Mouse (Mus musculus): ENCODE measurements around the gene Frzb.
"Not testable (repeated sequence)": the region's sequence is repeated elsewhere in the genome, so short reads cannot be mapped to it uniquely, and the experiment has no call there.

Frzb gene

DNA sequence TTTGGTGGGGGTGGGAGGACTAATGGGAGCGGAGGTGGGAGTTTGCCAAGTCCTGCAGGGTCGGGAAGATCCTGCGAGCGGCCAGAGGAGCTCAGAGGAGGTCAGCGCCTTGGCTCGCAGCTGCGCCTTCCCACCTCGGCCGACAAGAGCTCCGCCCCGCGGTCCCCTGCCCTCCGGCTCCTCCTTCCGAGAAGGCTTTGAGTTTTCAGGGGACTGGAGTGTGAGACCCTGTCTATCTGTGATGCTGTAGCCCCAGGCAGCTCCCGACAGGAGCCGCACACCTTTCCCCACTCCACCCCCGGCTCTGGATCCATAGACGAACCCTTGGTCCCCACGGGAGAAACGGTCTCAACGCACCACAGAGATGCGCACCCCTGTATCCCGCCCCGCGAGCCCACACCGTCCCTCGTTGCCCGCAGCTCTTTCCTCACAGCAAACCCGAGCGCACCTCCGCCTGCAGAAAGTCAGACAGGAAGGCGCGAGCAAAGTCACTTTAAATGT is at the start of gene Frzb:
Frzb (minus strand) TSS at position 335 of the 501 bp plus-strand sequence.
- DNase-seq (ENCODE audit: low spot score in 2 of 2): no peak

GRCm38 (mm10) chr2:80495304-80495703 is 47.9 kb upstream of the Frzb start:
- not testable (repeated sequence) for DNase-seq (ENCODE audit: low spot score in 2 of 2)

- DNase-seq (ENCODE audit: low spot score in 2 of 2): no peak
Observed at GRCm38 (mm10) chr2:80486851-80487250, 39.4 kb upstream of the Frzb start.

- no peak for DNase-seq (ENCODE audit: low spot score in 2 of 2)
Observed at GRCm38 (mm10) chr2:80484951-80485350, 37.5 kb upstream of the Frzb start.

DNA sequence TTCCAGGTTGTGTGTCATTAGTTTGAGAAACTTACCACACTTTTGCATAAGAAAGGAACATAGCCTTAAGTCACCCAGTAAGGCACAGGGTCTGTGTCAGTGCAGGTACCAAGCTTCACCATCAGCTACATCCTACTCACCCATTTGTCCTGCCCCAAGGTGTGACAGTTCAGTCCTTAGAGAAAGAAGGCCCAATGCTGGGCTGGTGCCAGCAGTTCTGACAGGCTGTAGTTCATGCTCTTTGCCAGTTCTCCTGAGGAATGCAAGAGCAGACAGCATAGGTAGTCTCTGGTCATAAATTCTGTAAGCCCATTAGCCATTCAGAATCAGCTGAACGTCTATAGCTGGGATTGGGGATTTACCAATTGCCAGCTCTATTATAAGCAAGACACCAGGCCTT is 28.4 kb upstream of the Frzb start:
- no peak for DNase-seq (ENCODE audit: low spot score in 2 of 2)

DNA sequence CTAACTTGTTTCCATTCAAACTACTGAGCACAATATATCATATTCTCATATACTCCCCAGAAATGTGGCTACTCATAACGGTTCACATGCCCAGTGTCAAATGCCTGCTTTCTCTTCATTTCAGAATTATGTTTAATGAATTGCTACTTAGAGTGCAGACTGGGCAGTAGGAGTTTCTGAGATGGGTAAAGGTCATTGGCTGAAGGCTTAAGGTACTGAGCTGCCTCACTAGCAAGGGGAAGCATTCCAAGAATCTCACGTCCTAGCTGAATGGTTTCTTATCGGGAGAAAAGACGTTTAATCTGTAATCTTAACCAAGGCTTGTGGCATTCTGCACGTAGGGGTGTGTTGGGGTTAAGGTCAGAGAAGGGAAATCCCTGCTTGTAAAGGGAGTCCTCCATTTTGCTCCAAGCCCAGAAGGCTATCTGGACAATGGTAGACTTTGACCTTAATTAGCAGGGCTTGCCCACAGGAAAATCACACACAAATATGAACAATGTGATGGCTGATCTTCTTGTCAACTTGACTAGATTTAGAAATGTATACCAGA is 26.9 kb upstream of the Frzb start:
- DNase-seq (ENCODE audit: low spot score in 2 of 2): no peak

GRCm38 (mm10) chr2:80465991-80466821 is 18.8 kb upstream of the Frzb start:
- no peak for DNase-seq (ENCODE audit: low spot score in 2 of 2)

DNA sequence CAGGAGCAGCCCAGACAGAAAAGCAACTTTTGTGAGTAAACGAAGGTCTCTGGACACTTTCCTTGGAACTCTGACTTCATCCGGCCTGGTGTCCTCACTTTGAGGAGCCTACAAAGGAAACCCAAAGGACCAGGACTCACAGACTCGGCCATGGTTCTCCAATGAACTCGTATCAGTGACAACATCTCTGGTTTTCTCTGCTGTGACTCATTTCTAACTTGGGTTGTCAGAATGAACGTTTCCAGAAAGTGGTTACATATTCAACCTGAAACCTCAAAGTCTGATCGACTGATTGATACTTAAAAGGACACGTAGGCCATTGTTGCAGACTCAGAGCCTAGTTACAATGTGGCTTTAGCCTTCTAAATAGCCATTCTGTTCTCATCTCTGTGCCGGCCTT is 14.4 kb upstream of the Frzb start:
- DNase-seq (ENCODE audit: low spot score in 2 of 2): no peak

- no peak for DNase-seq (ENCODE audit: low spot score in 2 of 2)
Observed at GRCm38 (mm10) chr2:80448231-80448630, 806 bp upstream of the Frzb start.

- no peak for DNase-seq (ENCODE audit: low spot score in 2 of 2)
Observed at GRCm38 (mm10) chr2:80446308-80447151, 895 bp downstream of the Frzb start.

DNA sequence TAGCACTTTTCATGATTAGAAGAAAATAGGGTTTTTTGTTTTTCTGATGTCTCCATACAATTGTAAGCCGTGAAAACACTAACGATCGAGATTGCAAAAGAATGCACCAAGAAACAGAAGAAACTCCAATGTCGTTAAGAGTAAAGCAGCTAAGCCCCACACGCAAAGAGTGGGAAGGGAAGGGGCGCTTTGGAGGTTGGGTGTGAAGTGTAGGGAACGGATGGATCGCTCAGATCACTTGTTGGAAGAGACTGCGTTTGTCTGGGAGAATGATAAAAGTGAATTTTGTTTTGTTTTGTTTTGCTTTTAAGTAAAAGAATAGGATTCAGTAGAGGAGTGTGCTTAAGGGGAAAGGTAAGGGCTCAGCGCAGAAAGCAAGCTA is 1.5 kb downstream of the Frzb start:
- no peak for DNase-seq (ENCODE audit: low spot score in 2 of 2)

GRCm38 (mm10) chr2:80445491-80445890 is 1.9 kb downstream of the Frzb start:
- no peak for DNase-seq (ENCODE audit: low spot score in 2 of 2)

DNA sequence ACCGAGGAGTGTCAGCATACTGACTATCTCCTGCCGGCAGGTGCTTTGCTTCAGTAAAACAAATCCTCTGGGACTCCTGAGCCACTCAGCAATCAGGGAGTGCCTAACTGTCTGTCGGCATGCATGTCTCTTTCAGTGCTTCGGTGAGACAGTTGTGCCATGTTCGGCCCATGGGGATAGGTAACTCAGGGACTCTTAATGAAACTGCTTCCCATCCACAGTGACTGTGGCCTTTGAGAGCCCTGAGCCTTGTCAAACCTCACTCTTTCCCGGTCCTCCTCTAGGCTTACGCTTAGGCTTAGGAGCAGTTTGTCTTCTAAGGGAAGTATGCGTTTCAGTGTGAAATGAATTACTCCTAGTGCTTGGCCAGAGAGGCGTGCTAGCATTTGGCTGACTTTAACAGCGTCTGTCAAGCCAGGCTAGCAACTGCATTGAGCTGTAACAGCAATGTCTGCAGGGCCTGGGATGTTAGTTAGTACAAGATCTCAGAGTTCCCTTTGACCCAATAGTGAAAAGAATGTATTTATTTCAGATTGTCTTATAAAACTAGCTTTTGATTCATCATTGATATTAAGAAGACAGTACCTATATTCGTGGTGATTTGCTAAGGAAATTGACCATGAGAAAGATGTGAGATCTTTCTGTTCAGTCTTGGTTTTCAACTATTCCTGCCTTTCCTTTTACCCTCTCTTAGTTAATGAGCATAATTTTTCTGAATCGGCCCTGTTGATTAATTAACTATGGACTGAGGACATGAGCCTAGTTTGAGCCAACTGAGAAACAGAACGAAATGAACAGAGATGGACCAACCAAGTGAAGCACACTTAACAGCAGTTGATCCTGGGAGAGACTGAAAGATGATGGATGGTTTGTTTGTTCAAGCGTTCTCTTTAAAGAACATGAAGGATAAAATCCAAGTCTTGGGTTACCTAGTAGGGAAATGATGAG is 2.7 kb downstream of the Frzb start:
- no peak for DNase-seq (ENCODE audit: low spot score in 2 of 2)

- no peak for DNase-seq (ENCODE audit: low spot score in 2 of 2)
Observed at GRCm38 (mm10) chr2:80443962-80444361, 3.5 kb downstream of the Frzb start.

DNA sequence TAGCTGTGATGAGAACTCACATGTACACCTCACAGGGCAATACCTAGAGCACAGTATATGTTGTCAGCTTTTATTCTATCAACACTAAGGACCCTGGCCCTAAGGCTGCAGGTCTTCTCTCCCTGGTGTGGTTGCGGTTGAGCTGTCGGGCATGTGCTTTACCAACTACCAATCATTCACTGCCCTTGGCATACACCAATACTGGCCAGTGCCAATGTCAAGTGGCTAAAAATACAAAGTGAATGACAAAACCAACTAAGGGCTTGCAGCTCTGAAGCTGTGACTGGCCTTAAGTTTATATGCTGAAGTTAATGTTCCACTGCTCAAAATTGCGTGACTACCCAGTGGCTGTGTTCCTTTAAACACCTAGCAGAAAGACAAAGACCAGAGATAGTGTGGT is 6.0 kb downstream of the Frzb start:
- DNase-seq (ENCODE audit: low spot score in 2 of 2): no peak

DNA sequence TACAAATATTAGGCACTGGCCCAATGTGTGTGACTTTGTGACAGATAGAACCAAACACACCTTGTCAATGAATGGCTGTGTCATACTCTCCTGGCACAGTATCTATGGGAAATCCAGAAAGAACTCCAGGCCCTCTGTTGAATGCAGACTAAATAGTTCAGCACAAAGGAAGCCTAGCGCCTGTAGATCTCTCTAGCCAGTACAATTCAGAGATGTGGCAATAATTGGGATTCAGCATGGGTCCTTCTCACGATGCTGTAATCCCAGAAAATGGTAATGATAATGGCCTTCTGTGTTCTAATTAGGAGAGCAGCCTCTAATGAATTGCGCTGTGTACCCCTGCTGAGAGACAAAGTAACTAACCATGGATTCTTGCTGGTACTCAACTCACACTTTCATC is 8.6 kb downstream of the Frzb start:
- no peak for DNase-seq (ENCODE audit: low spot score in 2 of 2)

DNA sequence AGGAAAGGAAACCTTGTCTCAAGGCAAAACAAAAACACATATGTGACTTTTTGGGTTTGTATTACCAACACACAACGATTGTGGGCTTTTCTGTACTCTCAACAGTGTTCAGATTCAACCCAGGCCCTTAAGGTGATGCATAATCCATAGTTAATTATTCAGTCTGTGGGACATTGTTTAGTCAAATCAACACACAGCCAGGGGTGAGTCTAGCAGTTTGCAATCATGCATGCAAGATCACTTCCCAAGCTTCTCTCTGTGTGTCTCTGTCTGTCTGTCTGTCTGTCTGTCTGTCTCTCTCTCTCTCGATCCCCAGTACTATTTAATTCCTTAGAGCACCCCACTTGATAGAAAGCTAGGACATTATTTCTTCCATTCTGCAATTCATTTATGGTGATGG is 10.0 kb downstream of the Frzb start:
- no peak for DNase-seq (ENCODE audit: low spot score in 2 of 2)

- peak in 1 of 2 experiments; percentile 11 for DNase-seq (ENCODE audit: low spot score in 2 of 2)
Observed at GRCm38 (mm10) chr2:80434783-80435572, 12.4 kb downstream of the Frzb start.

- no peak for DNase-seq (ENCODE audit: low spot score in 2 of 2)
Observed at GRCm38 (mm10) chr2:80433254-80433876, 14.1 kb downstream of the Frzb start.
